Mouse (Mus musculus): ENCODE measurements at regions not wholly inside any gene's neighbourhood (a gene's known extent, or its start where the extent isn't known, plus 50 kb on each side); places are given as distances from the start of the nearest gene placed in this dataset.
"Not testable (repeated sequence)": the region's sequence is repeated elsewhere in the genome, so short reads cannot be mapped to it uniquely, and the experiment has no call there.

GRCm38 (mm10) chr9:94155581-94155980 is 382.3 kb downstream of the 1190002N15Rik start:
- Histone ChIP-seq H3K4me3 (no peak overlapping the region), H3K4me2 (replicated peaks) (no peak overlapping the region), H3K9me3 (no peaks in the 10 kb centered on the region), H3K27ac (no peak overlapping the region), H3K27me3 (no peaks in the 10 kb centered on the region), H3K9ac (no peak overlapping the region), H3K36me3 (no peaks in the 10 kb centered on the region), H3K4me1 (no peaks in the 10 kb centered on the region)
- no peak for ATAC-seq (ENCODE audit: low FRiP score, low read depth)
- WGBS: 62% methylated on average over 2 of the region's 2 CpGs

GRCm38 (mm10) chr9:94148474-94148873 is 389.4 kb downstream of the 1190002N15Rik start:
- no peak overlapping the region for H3K27ac ChIP-seq
- WGBS: 72% methylated on average over 1 of the region's 1 CpGs
- no peaks in the 10 kb centered on the region for H3K9me3 ChIP-seq
- ATAC-seq (ENCODE audit: low FRiP score, low read depth): no peak
- no peak overlapping the region for H3K9ac ChIP-seq
- no peaks in the 10 kb centered on the region for H3K27me3 ChIP-seq
- no peaks in the 10 kb centered on the region for H3K4me1 ChIP-seq
- H3K4me3 ChIP-seq: no peak overlapping the region
- no peaks in the 10 kb centered on the region for H3K36me3 ChIP-seq
- H3K4me2 ChIP-seq (replicated peaks): no peak overlapping the region

GRCm38 (mm10) chr9:94146787-94147186 is 391.1 kb downstream of the 1190002N15Rik start:
- no peak overlapping the region for H3K27ac ChIP-seq
- 96% methylated on average over 3 of the region's 3 CpGs for WGBS
- H3K4me1 ChIP-seq: no peaks in the 10 kb centered on the region
- no peak overlapping the region for H3K9ac ChIP-seq
- no peaks in the 10 kb centered on the region for H3K36me3 ChIP-seq
- no peaks in the 10 kb centered on the region for H3K9me3 ChIP-seq
- no peak overlapping the region for H3K4me3 ChIP-seq
- no peaks in the 10 kb centered on the region for H3K27me3 ChIP-seq
- H3K4me2 ChIP-seq (replicated peaks): no peak overlapping the region
- ATAC-seq (ENCODE audit: low FRiP score, low read depth): no peak

GRCm38 (mm10) chr9:94136444-94136843 is 401.4 kb downstream of the 1190002N15Rik start:
- no peak overlapping the region for H3K4me3 ChIP-seq
- no peak for ATAC-seq (ENCODE audit: low FRiP score, low read depth)
- H3K9me3 ChIP-seq: no peaks in the 10 kb centered on the region
- 76% methylated on average over 1 of the region's 1 CpGs for WGBS
- no peaks in the 10 kb centered on the region for H3K27me3 ChIP-seq
- H3K27ac ChIP-seq: no peak overlapping the region
- H3K4me1 ChIP-seq: no peaks in the 10 kb centered on the region
- H3K9ac ChIP-seq: no peak overlapping the region
- no peaks in the 10 kb centered on the region for H3K36me3 ChIP-seq
- no peak overlapping the region for H3K4me2 ChIP-seq (replicated peaks)

- no peak overlapping the region for H3K27ac ChIP-seq
- H3K9ac ChIP-seq: no peak overlapping the region
- no peaks in the 10 kb centered on the region for H3K9me3 ChIP-seq
- no peaks in the 10 kb centered on the region for H3K27me3 ChIP-seq
- WGBS: 87% methylated on average over 2 of the region's 2 CpGs
- no peak overlapping the region for H3K4me2 ChIP-seq (replicated peaks)
- no peak for ATAC-seq (ENCODE audit: low FRiP score, low read depth)
- no peak overlapping the region for H3K4me3 ChIP-seq
- H3K4me1 ChIP-seq: no peaks in the 10 kb centered on the region
- H3K36me3 ChIP-seq: no peaks in the 10 kb centered on the region
These were observed 404.2 kb downstream of the 1190002N15Rik start for GRCm38 (mm10) chr9:94133682-94134081.

GRCm38 (mm10) chr9:94131367-94131766 is 406.5 kb downstream of the 1190002N15Rik start:
- no peak for ATAC-seq (ENCODE audit: low FRiP score, low read depth)
- no peak overlapping the region for H3K27ac ChIP-seq
- 82% methylated on average over 1 of the region's 1 CpGs for WGBS
- no peak overlapping the region for H3K4me2 ChIP-seq (replicated peaks)
- H3K36me3 ChIP-seq: no peaks in the 10 kb centered on the region
- no peak overlapping the region for H3K9ac ChIP-seq
- H3K4me3 ChIP-seq: no peak overlapping the region
- H3K9me3 ChIP-seq: no peaks in the 10 kb centered on the region
- no peaks in the 10 kb centered on the region for H3K4me1 ChIP-seq
- no peaks in the 10 kb centered on the region for H3K27me3 ChIP-seq

GRCm38 (mm10) chr9:94116961-94117360 is 420.9 kb downstream of the 1190002N15Rik start:
- Histone ChIP-seq H3K4me3 (no peak overlapping the region), H3K4me1 (no peaks in the 10 kb centered on the region), H3K27ac (no peak overlapping the region), H3K27me3 (no peaks in the 10 kb centered on the region), H3K9me3 (no peaks in the 10 kb centered on the region), H3K4me2 (replicated peaks) (no peak overlapping the region), H3K36me3 (no peaks in the 10 kb centered on the region), H3K9ac (no peak overlapping the region)
- 91% methylated on average over 5 of the region's 5 CpGs for WGBS
- no peak for ATAC-seq (ENCODE audit: low FRiP score, low read depth)

GRCm38 (mm10) chr9:94107701-94108100 is 430.2 kb downstream of the 1190002N15Rik start:
- not testable (repeated sequence) for H3K4me3 ChIP-seq; H3K4me1 ChIP-seq; H3K27me3 ChIP-seq; H3K27ac ChIP-seq; ATAC-seq (ENCODE audit: low FRiP score, low read depth); H3K4me2 ChIP-seq (replicated peaks); H3K9me3 ChIP-seq; H3K9ac ChIP-seq; H3K36me3 ChIP-seq
- WGBS: 44% methylated on average over 1 of the region's 1 CpGs

GRCm38 (mm10) chr9:94104669-94105068 is 433.2 kb downstream of the 1190002N15Rik start:
- H3K4me3 ChIP-seq: no peak overlapping the region
- H3K27ac ChIP-seq: no peak overlapping the region
- H3K9ac ChIP-seq: no peak overlapping the region
- ATAC-seq (ENCODE audit: low FRiP score, low read depth): no peak
- no peaks in the 10 kb centered on the region for H3K4me1 ChIP-seq
- H3K36me3 ChIP-seq: no peaks in the 10 kb centered on the region
- no peak overlapping the region for H3K4me2 ChIP-seq (replicated peaks)
- WGBS: 68% methylated on average over 4 of the region's 4 CpGs
- H3K27me3 ChIP-seq: no peaks in the 10 kb centered on the region
- H3K9me3 ChIP-seq: no peaks in the 10 kb centered on the region

GRCm38 (mm10) chr9:94101958-94102357 is 435.9 kb downstream of the 1190002N15Rik start:
- Histone ChIP-seq H3K9ac (no peak overlapping the region), H3K4me2 (replicated peaks) (no peak overlapping the region), H3K27ac (no peak overlapping the region), H3K36me3 (no peaks in the 10 kb centered on the region), H3K4me1 (no peaks in the 10 kb centered on the region), H3K9me3 (no peaks in the 10 kb centered on the region), H3K4me3 (no peak overlapping the region), H3K27me3 (no peaks in the 10 kb centered on the region)
- no peak for ATAC-seq (ENCODE audit: low FRiP score, low read depth)
- WGBS: 55% methylated on average over 3 of the region's 3 CpGs

- Histone ChIP-seq H3K4me1 (no peaks in the 10 kb centered on the region), H3K27me3 (no peaks in the 10 kb centered on the region), H3K36me3 (no peaks in the 10 kb centered on the region), H3K4me2 (replicated peaks) (no peak overlapping the region), H3K9ac (no peak overlapping the region), H3K4me3 (no peak overlapping the region), H3K27ac (no peak overlapping the region), H3K9me3 (no peaks in the 10 kb centered on the region)
- 71% methylated on average over 2 of the region's 2 CpGs for WGBS
- ATAC-seq (ENCODE audit: low FRiP score, low read depth): no peak
These were observed 443.1 kb downstream of the 1190002N15Rik start for GRCm38 (mm10) chr9:94094800-94095199.

- no peaks in the 10 kb centered on the region for H3K36me3 ChIP-seq
- H3K27ac ChIP-seq: no peak overlapping the region
- H3K9me3 ChIP-seq: no peaks in the 10 kb centered on the region
- no peak overlapping the region for H3K9ac ChIP-seq
- H3K4me1 ChIP-seq: no peaks in the 10 kb centered on the region
- H3K4me2 ChIP-seq (replicated peaks): no peak overlapping the region; the same call in 1 of the 2 replicates
- H3K4me3 ChIP-seq: no peak overlapping the region
- no peak for ATAC-seq (ENCODE audit: low FRiP score, low read depth)
- no peaks in the 10 kb centered on the region for H3K27me3 ChIP-seq
- WGBS: 44% methylated on average over 7 of the region's 7 CpGs
These were observed 446.1 kb downstream of the 1190002N15Rik start for GRCm38 (mm10) chr9:94091658-94092225.

GRCm38 (mm10) chr9:94089759-94090158 is 448.1 kb downstream of the 1190002N15Rik start:
- Histone ChIP-seq H3K4me3 (no peak overlapping the region), H3K27me3 (no peaks in the 10 kb centered on the region), H3K4me1 (no peaks in the 10 kb centered on the region), H3K36me3 (no peaks in the 10 kb centered on the region), H3K27ac (no peak overlapping the region), H3K9me3 (no peaks in the 10 kb centered on the region), H3K9ac (no peak overlapping the region), H3K4me2 (replicated peaks) (no peak overlapping the region)
- ATAC-seq (ENCODE audit: low FRiP score, low read depth): no peak
- 77% methylated on average over 1 of the region's 1 CpGs for WGBS
